Comparison of ENCODE assay signal across 8 mouse cellular contexts in genomic region chr11:106007821-106008220, GRCm38 (mm10). TPM values are rescaled to one million over a fixed set of nuclear protein-coding genes. Genes with fewer than 3 reads are reported as not detected.
DNase-seq lines count a peak whose midpoint lies in the region; ATAC-seq and TF ChIP-seq lines count a peak whose summit lies in the region.

Gene Kcnh6, plus strand, starts transcription at chr11:106008124.

- peak; percentile 61 for DNase-seq in c-Kit-positive CD71-positive TER-119-negative erythroid progenitor cells, embryonic 14.5 days (ENCODE audit: low read depth)
- DNase-seq in kidney, adult 11 months = peak; percentile 45
- peak; percentile 93 for DNase-seq in lung, embryonic 14.5 days
- peak; percentile 56 for DNase-seq in urinary bladder, adult 2 months (ENCODE audit: low spot score)
- DNase-seq in frontal cortex, postnatal 36 days (ENCODE audit: low spot score in 2 of 2) = no peak

- peak within 1 kb of the TSS; percentile 61 for H3K4me2 ChIP-seq in lung, embryonic 14.5 days

- H3K4me3 ChIP-seq in E14TG2a.4 (replicated peaks; ENCODE audit: low read length) = peak within 1 kb of the TSS; percentile 60; the same call in 1 of the 2 replicates
- 0 out of 2 replicates have a peak within 1 kb of the TSS, but pooled peaks have one; percentile 9 for H3K4me3 ChIP-seq in lung, embryonic 14.5 days (ENCODE audit: low read depth, low read length)
- H3K4me3 ChIP-seq in olfactory bulb, adult 2 months (ENCODE audit: insufficient read depth, low read depth, low read length) = peak within 1 kb of the TSS; percentile 24

- no peak for TF ChIP-seq CTCF in E14TG2a.4 (conservative IDR thresholded peaks at IDR 0.05; ENCODE audit: low read length)
- TF ChIP-seq CTCF in lung, embryonic 14.5 days (IDR thresholded peaks at IDR 0.05; ENCODE audit: low read depth) = no peak
- TF ChIP-seq CTCF in olfactory bulb, adult 2 months (IDR thresholded peaks at IDR 0.05; ENCODE audit: insufficient read depth, low read depth, low read length) = no peak

- H3K9me3 ChIP-seq in E14TG2a.4 (ENCODE audit: low read length) = no peaks in the 10 kb centered on the region
- no peaks in the 10 kb centered on the region for H3K9me3 ChIP-seq in lung, embryonic 14.5 days (ENCODE audit: low read depth, low read length)

- no peaks in the 10 kb centered on the region for H3K36me3 ChIP-seq in E14TG2a.4 (ENCODE audit: insufficient read depth, low read length)
- H3K36me3 ChIP-seq in lung, embryonic 14.5 days (ENCODE audit: insufficient read depth) = no peaks in the 10 kb centered on the region

- H3K27me3 ChIP-seq in E14TG2a.4 (ENCODE audit: insufficient read depth, low read length) = peaks cover 64% of the 10 kb centered on the region
- peaks cover 10% of the 10 kb centered on the region for H3K27me3 ChIP-seq in lung, embryonic 14.5 days (ENCODE audit: insufficient read depth, low read length)

- no peak for TF ChIP-seq POLR2A in olfactory bulb, adult 2 months (IDR thresholded peaks at IDR 0.05; ENCODE audit: insufficient read depth, low read depth, low read length)

- peak; percentile 96 for ATAC-seq in granulocyte monocyte progenitor cell, adult 5-6 weeks (replicated peaks; ENCODE audit: poor library complexity, severe bottlenecking)
- ATAC-seq in lung, embryonic 14.5 days (ENCODE audit: insufficient read depth) = peak; percentile 75

- H3K9ac ChIP-seq in lung, embryonic 14.5 days = no peak within 1 kb of the TSS

- 0 out of 2 replicates have a peak, but pooled peaks cover 5% of the 10 kb centered on the region for H3K4me1 ChIP-seq in E14TG2a.4 (replicated peaks; ENCODE audit: low read depth, low read length)
- no peaks in the 10 kb centered on the region for H3K4me1 ChIP-seq in lung, embryonic 14.5 days (ENCODE audit: insufficient read depth)
- peaks cover 7% of the 10 kb centered on the region for H3K4me1 ChIP-seq in olfactory bulb, adult 2 months (ENCODE audit: control insufficient read depth, insufficient read depth, low read length)

- no peak within 1 kb of the TSS for H3K27ac ChIP-seq in lung, embryonic 14.5 days (ENCODE audit: low read depth)
- no peak within 1 kb of the TSS for H3K27ac ChIP-seq in olfactory bulb, adult 2 months (ENCODE audit: insufficient read depth, low read depth, low read length)

- 1% methylated on average over 25 of the region's 25 CpGs for WGBS in lung, embryonic 14.5 days
- 2% methylated on average over 25 of the region's 25 CpGs for WGBS in olfactory bulb, adult 2 months

RNA-seq across cellular contexts. Expression of gene Kcnh6, which starts in this region (rescaled TPM):
- total RNA-seq in granulocyte monocyte progenitor cell, adult 5-6 weeks (2014; fragmentation: Nextera tagmentation) = 0.21 TPM in 1 of 2 replicates, not detected in the other
- not detected in 2 replicates for total RNA-seq in granulocyte monocyte progenitor cell, adult 5-6 weeks (2017)
- 0.31 and 0.39 TPM in 2 replicates for polyA plus RNA-seq in lung, embryonic 14.5 days (2014; fragmentation: Nextera tagmentation; extraction: Ambion mirVana)
- not detected in 2 replicates for polyA plus RNA-seq in olfactory bulb, adult 2 months (2012; ENCODE audit: insufficient read depth, insufficient read length, low replicate concordance, missing spikeins)
- 0.04 TPM in 2 replicates for polyA plus RNA-seq in urinary bladder, adult 2 months (2012; rRNA removed)

Comparison
In these comparisons a context has a peak if more than half of its experiments do, and no peak if none do; other contexts are left out.
1. Peak in ATAC-seq in granulocyte monocyte progenitor cell, adult 5-6 weeks; RNA of the gene not detected or under 1 TPM.
2. Peak in DNase-seq, ATAC-seq, H3K4me3 ChIP-seq and H3K4me2 ChIP-seq in lung, embryonic 14.5 days; RNA of the gene not detected or under 1 TPM.
3. Peak in DNase-seq in urinary bladder, adult 2 months; RNA of the gene not detected or under 1 TPM.
4. H3K4me3 ChIP-seq: peak in every context shown above with its lines; median percentile 60 in E14TG2a.4; 24 in olfactory bulb, adult 2 months; 9 in lung, embryonic 14.5 days.
5. DNase-seq: peak in c-Kit-positive CD71-positive TER-119-negative erythroid progenitor cells, embryonic 14.5 days (single experiment) and kidney, adult 11 months (single experiment); none in frontal cortex, postnatal 36 days (0 of 2).